Mouse (Mus musculus) midbrain, embryonic 15.5 days (tissue): ENCODE data around the gene Nipal4. TPM values are rescaled to one million over a fixed set of nuclear protein-coding genes. Genes with fewer than 3 reads are reported as not detected.
"Not testable (repeated sequence)": the region's sequence is repeated elsewhere in the genome, so short reads cannot be mapped to it uniquely, and the experiment has no call there.

Source experiments
- ATAC-seq: fragments of 200-750 bp; cut with Nextera tagmentation; replicated peaks from 2 replicates; pipeline ENCODE4 v1.8.0; 2017; ENCODE audit warnings: moderate TSS enrichment
- H3K27ac ChIP-seq: fragments of 300-500 bp; sonication (generic); 2 replicates; pipeline ENCODE4 v1.5.1; 2015; ENCODE audit warnings: mild to moderate bottlenecking, inconsistent platforms
- H3K27me3 ChIP-seq: fragments of 300-500 bp; sonication (generic); replicated peaks from 2 replicates; pipeline ENCODE4 v1.6.1; 2015; ENCODE audit warnings: inconsistent platforms
- H3K36me3 ChIP-seq: fragments of 300-500 bp; sonication (generic); replicated peaks from 2 replicates; pipeline ENCODE4 v1.6.1; 2015; ENCODE audit warnings: inconsistent platforms
- H3K4me1 ChIP-seq: fragments of 300-500 bp; sonication (generic); 2 replicates; pipeline ENCODE4 v1.6.1; 2015; ENCODE audit warnings: inconsistent platforms
- H3K4me2 ChIP-seq: fragments of 300-500 bp; sonication (generic); 2 replicates; pipeline ENCODE4 v1.6.1; 2015; ENCODE audit warnings: inconsistent platforms, mild to moderate bottlenecking, moderate library complexity
- H3K4me3 ChIP-seq: fragments of 300-500 bp; sonication (generic); 2 replicates; pipeline ENCODE4 v1.5.1; 2015; ENCODE audit warnings: mild to moderate bottlenecking, inconsistent platforms
- H3K9ac ChIP-seq: fragments of 300-500 bp; sonication (generic); 2 replicates; pipeline ENCODE4 v1.6.1; 2015; ENCODE audit warnings: mild to moderate bottlenecking, inconsistent platforms
- H3K9me3 ChIP-seq: fragments of 300-500 bp; sonication (generic); 2 replicates; pipeline ENCODE4 v1.6.1; 2016; ENCODE audit warnings: inconsistent platforms
- WGBS: fragments of 180-500 bp; shearing (Covaris S2); methylation state at CpG from one replicate; pipeline ENCODE4 v1.1.7; 2015; ENCODE audit warnings: mixed read lengths; 5-methylcytosine and 5-hydroxymethylcytosine counted together
- polyA plus RNA-seq: library from polyadenylated mRNA; unstranded; fragments of >200 nt; fragmentation: Nextera tagmentation; extraction: Ambion mirVana; gene quantifications from 2 replicates; pipeline ENCODE4 v1.2.1, GENCODE M21; 2015

The Nipal4 gene
- polyA plus RNA-seq, 1 experiment from 2014 or later: 0.43 TPM

GRCm38 (mm10) chr11:46194175-46194574, 27.9 kb upstream of the Nipal4 start:
- peaks cover 36% of the 10 kb centered on the region for H3K36me3 ChIP-seq
- no peak overlapping the region for H3K4me2 ChIP-seq
- no peak overlapping the region for H3K27ac ChIP-seq

DNA sequence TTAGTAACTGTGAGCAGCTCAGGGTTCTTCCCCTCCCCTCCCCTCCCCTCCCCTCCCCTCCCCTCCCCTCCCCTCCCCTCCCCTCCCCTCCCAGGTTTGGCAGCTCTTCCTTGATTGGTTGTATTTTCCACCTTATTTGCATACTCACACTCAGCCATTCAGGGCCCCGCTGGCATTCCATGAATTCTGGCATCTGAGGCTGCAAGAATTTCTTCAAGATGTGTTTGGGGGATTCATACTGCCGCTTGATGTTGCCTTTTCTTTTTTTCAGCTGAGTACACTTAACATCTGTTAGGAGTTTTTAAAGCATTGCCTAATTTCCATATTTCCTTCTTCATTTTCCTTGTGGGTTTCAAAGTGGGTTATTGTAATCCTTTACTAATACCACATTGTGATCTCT, 22.0 kb upstream of the Nipal4 start:
- Histone ChIP-seq H3K9me3 (no peaks in the 10 kb centered on the region), H3K27me3 (no peaks in the 10 kb centered on the region), H3K9ac (no peak overlapping the region), H3K4me3 (no peak overlapping the region), H3K4me1 (no peaks in the 10 kb centered on the region), H3K4me2 (no peak overlapping the region), H3K27ac (no peak overlapping the region), H3K36me3 (0 out of 2 replicates have a peak, but pooled peaks cover 5% of the 10 kb centered on the region)
- WGBS: 63% methylated on average over 2 of the region's 2 CpGs
- ATAC-seq: no peak

More at GRCm38 (mm10) chr11:46194175-46194574, 27.9 kb upstream of the Nipal4 start:
- no peaks in the 10 kb centered on the region for H3K4me1 ChIP-seq
- H3K9ac ChIP-seq: no peak overlapping the region
- no peak for ATAC-seq
- no peaks in the 10 kb centered on the region for H3K27me3 ChIP-seq
- H3K4me3 ChIP-seq: no peak overlapping the region
- WGBS: 92% methylated on average over 4 of the region's 4 CpGs
- H3K9me3 ChIP-seq: no peaks in the 10 kb centered on the region

DNA sequence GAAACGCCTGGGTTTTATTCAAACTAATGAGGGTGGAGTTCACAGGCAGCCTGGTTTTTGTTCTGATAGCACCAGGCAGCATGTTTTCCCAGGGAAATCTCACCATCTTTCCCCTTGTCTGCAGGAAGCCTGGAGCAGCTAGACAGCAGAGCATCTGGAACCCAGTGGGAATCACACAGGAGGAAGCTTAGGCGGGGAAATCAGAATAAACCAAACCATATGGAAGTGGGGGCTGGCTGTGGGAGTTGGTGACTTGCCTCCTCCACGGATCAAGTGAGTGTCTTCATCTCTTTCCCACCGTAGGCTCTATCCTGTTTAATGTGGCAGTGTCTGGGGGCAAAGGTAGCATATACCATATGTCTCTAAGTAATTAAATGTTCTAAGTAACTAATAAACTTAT, 19.2 kb upstream of the Nipal4 start:
- Histone ChIP-seq H3K36me3 (no peaks in the 10 kb centered on the region), H3K27ac (no peak overlapping the region), H3K4me3 (no peak overlapping the region), H3K4me1 (no peaks in the 10 kb centered on the region), H3K27me3 (no peaks in the 10 kb centered on the region), H3K4me2 (no peak overlapping the region), H3K9me3 (no peaks in the 10 kb centered on the region), H3K9ac (no peak overlapping the region)
- 44% methylated on average over 4 of the region's 4 CpGs for WGBS
- ATAC-seq: no peak

DNA sequence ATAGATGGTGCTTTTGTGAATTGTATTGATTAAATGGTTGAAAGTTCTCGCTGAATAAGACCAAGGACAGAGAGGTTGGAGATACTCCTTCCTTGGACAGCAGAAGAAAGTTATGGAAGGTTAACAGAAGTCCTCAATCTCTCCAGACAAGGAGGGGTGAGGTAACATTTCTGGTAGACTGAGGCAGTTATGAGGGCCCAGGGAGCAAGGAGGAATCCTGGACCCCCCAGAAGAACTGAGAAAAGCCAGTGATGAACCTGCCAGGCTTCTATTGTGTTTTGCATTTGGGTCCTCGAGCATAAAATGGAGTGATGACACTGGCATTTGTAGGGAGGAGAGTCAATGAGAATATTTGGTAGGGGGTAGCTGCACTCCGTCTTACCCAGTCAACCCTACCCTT, 18.6 kb upstream of the Nipal4 start:
- no peaks in the 10 kb centered on the region for H3K9me3 ChIP-seq
- no peak overlapping the region for H3K27ac ChIP-seq
- no peaks in the 10 kb centered on the region for H3K36me3 ChIP-seq
- no peak overlapping the region for H3K4me2 ChIP-seq
- no peaks in the 10 kb centered on the region for H3K27me3 ChIP-seq
- H3K4me1 ChIP-seq: no peaks in the 10 kb centered on the region
- H3K9ac ChIP-seq: no peak overlapping the region
- WGBS: 75% methylated on average over 3 of the region's 3 CpGs
- no peak for ATAC-seq
- H3K4me3 ChIP-seq: no peak overlapping the region

- not testable (repeated sequence) for H3K27me3 ChIP-seq, H3K36me3 ChIP-seq, H3K4me1 ChIP-seq, H3K9ac ChIP-seq, H3K9me3 ChIP-seq, ATAC-seq, H3K27ac ChIP-seq, H3K4me3 ChIP-seq, H3K4me2 ChIP-seq
- WGBS: 100% methylated on average over 1 of the region's 1 CpGs
These were observed 15.7 kb upstream of the Nipal4 start for GRCm38 (mm10) chr11:46182031-46182430.

- H3K4me1 ChIP-seq: no peaks in the 10 kb centered on the region
- no peaks in the 10 kb centered on the region for H3K27me3 ChIP-seq
- no peak overlapping the region for H3K4me2 ChIP-seq
- H3K36me3 ChIP-seq: no peaks in the 10 kb centered on the region
- H3K9me3 ChIP-seq: no peaks in the 10 kb centered on the region
- H3K4me3 ChIP-seq: no peak overlapping the region
- no peak overlapping the region for H3K27ac ChIP-seq
- no peak overlapping the region for H3K9ac ChIP-seq
- ATAC-seq: no peak
- WGBS: 77% methylated on average over 10 of the region's 10 CpGs
These were observed 11.1 kb upstream of the Nipal4 start for GRCm38 (mm10) chr11:46177246-46178043.

- Histone ChIP-seq H3K9ac (no peak overlapping the region), H3K4me1 (no peaks in the 10 kb centered on the region), H3K27me3 (no peaks in the 10 kb centered on the region), H3K27ac (no peak overlapping the region), H3K9me3 (no peaks in the 10 kb centered on the region), H3K4me3 (no peak overlapping the region), H3K4me2 (no peak overlapping the region), H3K36me3 (no peaks in the 10 kb centered on the region)
- no peak for ATAC-seq
- 93% methylated on average over 6 of the region's 6 CpGs for WGBS
These were observed 9.8 kb upstream of the Nipal4 start for GRCm38 (mm10) chr11:46176155-46176554.

DNA sequence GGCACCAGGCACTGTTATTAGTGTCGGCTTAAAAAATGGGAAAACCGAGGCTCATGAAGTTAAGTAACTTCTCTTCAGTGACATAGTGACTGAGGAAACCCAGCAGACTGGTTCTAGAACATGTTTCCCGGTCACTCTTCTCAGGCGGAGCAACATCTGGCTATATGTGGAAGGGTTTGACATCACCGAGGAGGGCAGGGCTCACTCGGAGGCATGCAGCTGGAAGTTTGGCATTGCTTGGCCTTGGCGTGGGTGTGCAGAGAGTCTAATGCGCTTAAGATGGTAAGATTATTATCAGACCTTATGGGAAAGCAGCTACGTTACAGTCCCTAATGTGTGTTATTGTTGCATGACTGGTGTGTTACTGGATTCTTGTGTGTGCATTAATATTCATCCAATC, 5.8 kb upstream of the Nipal4 start:
- 91% methylated on average over 9 of the region's 9 CpGs for WGBS
- Histone ChIP-seq H3K4me3 (no peak overlapping the region), H3K36me3 (no peaks in the 10 kb centered on the region), H3K27ac (no peak overlapping the region), H3K27me3 (no peaks in the 10 kb centered on the region), H3K9me3 (no peaks in the 10 kb centered on the region), H3K4me2 (no peak overlapping the region), H3K9ac (no peak overlapping the region), H3K4me1 (no peaks in the 10 kb centered on the region)
- ATAC-seq: no peak

DNA sequence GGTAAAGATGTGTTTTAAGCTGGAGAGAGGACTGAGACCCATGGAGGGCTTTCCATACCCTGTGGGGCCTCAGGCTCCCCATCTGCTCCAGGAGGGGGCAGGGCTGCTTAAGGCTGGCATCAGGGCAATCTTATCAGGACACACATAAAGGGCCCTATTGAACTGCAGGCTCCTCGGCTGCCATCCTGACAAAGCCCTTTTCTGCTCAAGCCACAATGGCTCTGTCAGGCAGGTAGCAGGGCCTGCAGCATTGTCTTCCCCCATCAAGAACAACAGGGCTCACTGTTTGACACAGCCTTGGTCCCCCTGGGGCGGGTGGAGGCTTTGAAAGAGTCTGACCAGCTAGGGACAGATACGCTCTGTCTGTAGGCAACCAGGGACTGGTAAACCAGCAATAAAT, 3.6 kb upstream of the Nipal4 start:
- Histone ChIP-seq H3K9ac (no peak overlapping the region), H3K27me3 (peaks cover 9% of the 10 kb centered on the region; the same call in 1 of the 2 replicates), H3K4me2 (no peak overlapping the region), H3K9me3 (no peaks in the 10 kb centered on the region), H3K4me3 (no peak overlapping the region), H3K4me1 (peaks cover 9% of the 10 kb centered on the region), H3K36me3 (no peaks in the 10 kb centered on the region), H3K27ac (no peak overlapping the region)
- WGBS: 33% methylated on average over 3 of the region's 3 CpGs
- no peak for ATAC-seq

- Histone ChIP-seq H3K9ac (no peak overlapping the region), H3K4me2 (no peak overlapping the region), H3K27me3 (peaks cover 9% of the 10 kb centered on the region; the same call in 1 of the 2 replicates), H3K9me3 (no peaks in the 10 kb centered on the region), H3K36me3 (no peaks in the 10 kb centered on the region), H3K4me1 (peaks cover 9% of the 10 kb centered on the region), H3K27ac (no peak overlapping the region), H3K4me3 (no peak overlapping the region)
- 95% methylated on average over 7 of the region's 7 CpGs for WGBS
- ATAC-seq: no peak
These were observed 2.2 kb upstream of the Nipal4 start for GRCm38 (mm10) chr11:46168506-46168905.

DNA sequence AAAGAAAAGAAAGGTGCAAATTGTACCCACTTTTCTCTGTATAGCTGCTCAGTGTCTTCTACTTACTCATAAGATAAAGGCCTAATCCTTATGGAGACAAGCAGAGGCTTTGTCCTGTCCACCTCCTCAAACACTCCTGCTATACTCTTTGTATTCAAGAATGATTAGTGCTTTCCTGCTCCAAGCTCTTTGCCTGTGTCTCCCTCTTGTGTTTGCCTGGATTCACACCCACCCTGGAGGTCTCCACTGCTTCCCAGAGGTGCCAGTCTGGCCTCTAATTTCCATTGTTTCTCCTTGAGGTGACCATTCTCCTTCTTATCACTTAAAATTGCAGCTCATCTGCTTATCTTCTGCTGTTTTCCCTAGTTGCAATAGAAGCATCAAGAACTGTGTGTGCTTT, 8.8 kb downstream of the Nipal4 start:
- Histone ChIP-seq H3K4me3 (no peak overlapping the region), H3K36me3 (no peaks in the 10 kb centered on the region), H3K4me2 (no peak overlapping the region), H3K27me3 (no peaks in the 10 kb centered on the region), H3K9me3 (no peaks in the 10 kb centered on the region), H3K9ac (no peak overlapping the region), H3K27ac (no peak overlapping the region), H3K4me1 (no peaks in the 10 kb centered on the region)
- ATAC-seq: no peak

- Histone ChIP-seq H3K4me1 (no peaks in the 10 kb centered on the region), H3K4me3 (no peak overlapping the region), H3K27me3 (no peaks in the 10 kb centered on the region), H3K36me3 (no peaks in the 10 kb centered on the region), H3K9me3 (no peaks in the 10 kb centered on the region), H3K27ac (no peak overlapping the region), H3K9ac (no peak overlapping the region), H3K4me2 (no peak overlapping the region)
- 84% methylated on average over 8 of the region's 8 CpGs for WGBS
- no peak for ATAC-seq
These were observed 9.4 kb downstream of the Nipal4 start for GRCm38 (mm10) chr11:46156945-46157344.

GRCm38 (mm10) chr11:46146619-46147018, 19.7 kb downstream of the Nipal4 start:
- no peaks in the 10 kb centered on the region for H3K9me3 ChIP-seq
- 92% methylated on average over 5 of the region's 5 CpGs for WGBS
- H3K9ac ChIP-seq: no peak overlapping the region
- H3K4me3 ChIP-seq: no peak overlapping the region
- no peak overlapping the region for H3K4me2 ChIP-seq
- no peak overlapping the region for H3K27ac ChIP-seq
- peaks cover 13% of the 10 kb centered on the region; the same call in 1 of the 2 replicates for H3K36me3 ChIP-seq
- H3K27me3 ChIP-seq: no peaks in the 10 kb centered on the region
- H3K4me1 ChIP-seq: no peaks in the 10 kb centered on the region
- ATAC-seq: no peak
